Mouse (Mus musculus): ENCODE measurements around the gene Gm6096. TPM values are rescaled to one million over a fixed set of nuclear protein-coding genes. Genes with fewer than 3 reads are reported as not detected.

Gene Gm6096
- total RNA-seq, 2 experiments from 2014 or later, result not detected

- ATAC-seq (replicated peaks; ENCODE audit: low FRiP score, poor library complexity, severe bottlenecking), result no peak
Measured at GRCm38 (mm10) chr7:34296124-34296523, 45.3 kb downstream of the Gm6096 start.

- no peak for ATAC-seq (replicated peaks; ENCODE audit: low FRiP score, poor library complexity, severe bottlenecking)
Measured at GRCm38 (mm10) chr7:34298818-34299217, 48.0 kb downstream of the Gm6096 start.

Other genes starting within 250 kb of the Gm6096 start
- gene Scgb2b27, start 237.1 kb upstream of the Gm6096 start, total RNA-seq (2015; ENCODE audit: low replicate concordance), result not detected in 2 replicates
- not detected in 2 replicates for gene Scgb2b27, start 237.1 kb upstream of the Gm6096 start, total RNA-seq (2017; ENCODE audit: low replicate concordance)
- not detected in 2 replicates for gene Scgb1b27, start 229.6 kb upstream of the Gm6096 start, total RNA-seq (2015; ENCODE audit: low replicate concordance)
- gene Scgb1b27, start 229.6 kb upstream of the Gm6096 start, total RNA-seq (2017; ENCODE audit: low replicate concordance), result not detected in 2 replicates
- not detected in 2 replicates for gene Scgb1b30, start 155.6 kb upstream of the Gm6096 start, total RNA-seq (2015; ENCODE audit: low replicate concordance)
- not detected in 2 replicates for gene Scgb1b30, start 155.6 kb upstream of the Gm6096 start, total RNA-seq (2017; ENCODE audit: low replicate concordance)
- gene Wtip, start 117.8 kb upstream of the Gm6096 start, total RNA-seq (2015; ENCODE audit: low replicate concordance), result not detected in 2 replicates
- gene Wtip, start 117.8 kb upstream of the Gm6096 start, total RNA-seq (2017; ENCODE audit: low replicate concordance), result not detected in 2 replicates
- 86.9 and 130 TPM in 2 replicates for gene Uba2, start 81.4 kb upstream of the Gm6096 start, total RNA-seq (2015; ENCODE audit: low replicate concordance)
- gene Uba2, start 81.4 kb upstream of the Gm6096 start, total RNA-seq (2017; ENCODE audit: low replicate concordance), result 52.3 and 91.5 TPM in 2 replicates
- 8.3 and 26.0 TPM in 2 replicates for gene Pdcd2l, start 54.4 kb upstream of the Gm6096 start, total RNA-seq (2015; ENCODE audit: low replicate concordance)
- 2.0 and 15.0 TPM in 2 replicates for gene Pdcd2l, start 54.4 kb upstream of the Gm6096 start, total RNA-seq (2017; ENCODE audit: low replicate concordance)
- gene Gpi1, start 20.7 kb upstream of the Gm6096 start, total RNA-seq (2015; ENCODE audit: low replicate concordance), result 91.5 and 119 TPM in 2 replicates
- gene Gpi1, start 20.7 kb upstream of the Gm6096 start, total RNA-seq (2017; ENCODE audit: low replicate concordance), result 60.7 and 90.5 TPM in 2 replicates
- 44.0 and 52.8 TPM in 2 replicates for gene 4931406P16Rik, start 62.5 kb downstream of the Gm6096 start, total RNA-seq (2015; ENCODE audit: low replicate concordance)
- 32.6 and 35.5 TPM in 2 replicates for gene 4931406P16Rik, start 62.5 kb downstream of the Gm6096 start, total RNA-seq (2017; ENCODE audit: low replicate concordance)
- 116 and 158 TPM in 2 replicates for gene Lsm14a, start 142.3 kb downstream of the Gm6096 start, total RNA-seq (2015; ENCODE audit: low replicate concordance)
- 129 and 190 TPM in 2 replicates for gene Lsm14a, start 142.3 kb downstream of the Gm6096 start, total RNA-seq (2017; ENCODE audit: low replicate concordance)